Mouse (Mus musculus) heart, adult 2 months (tissue): ENCODE data around the gene Nop2. TPM values are rescaled to one million over a fixed set of nuclear protein-coding genes. Genes with fewer than 3 reads are reported as not detected.
A peak's percentile ranks its signal among the peaks of the same experiment; 100 is the strongest.

ENCODE experiments used
- DNase-seq, 2 experiments: peaks; one replicate each; pipeline ENCODE4 v3.0.0; 2021
- H3K27ac ChIP-seq: fragments of 200-600 bp; 2 replicates; pipeline ENCODE4 v1.8.1; 2022
- H3K27me3 ChIP-seq: fragments of 200-500 bp; 2 replicates; pipeline ENCODE4 v1.6.1; 2012; ENCODE audit warnings: mild to moderate bottlenecking, low read length, inconsistent platforms, mixed read lengths; ENCODE audit not compliant: control insufficient read depth, insufficient read depth
- H3K36me3 ChIP-seq: fragments of 200-500 bp; 2 replicates; pipeline ENCODE4 v1.6.1; 2012; ENCODE audit warnings: low read length, inconsistent platforms; ENCODE audit not compliant: control insufficient read depth, insufficient read depth
- H3K4me1 ChIP-seq: fragments of 200-500 bp; 2 replicates; pipeline ENCODE4 v1.6.1; 2011; ENCODE audit warnings: low read length; ENCODE audit not compliant: control insufficient read depth, insufficient read depth
- H3K4me3 ChIP-seq: fragments of 200-600 bp; 2 replicates; pipeline ENCODE4 v1.8.1; 2022
- H3K79me2 ChIP-seq: fragments of 200-500 bp; replicated peaks from 2 replicates; pipeline ENCODE4 v1.6.1; 2012; ENCODE audit warnings: mild to moderate bottlenecking, inconsistent platforms, low read length, moderate library complexity, mixed read lengths; ENCODE audit not compliant: control insufficient read depth, insufficient read depth
- H3K9ac ChIP-seq: fragments of 200-500 bp; 2 replicates; pipeline ENCODE4 v1.6.1; 2012; ENCODE audit warnings: low read depth, mild to moderate bottlenecking, control low read depth, inconsistent platforms, low read length, mixed read lengths
- CTCF ChIP-seq: fragments of 200-600 bp; IDR thresholded peaks from 2 replicates; pipeline ENCODE4 v1.8.1; 2022; ENCODE audit warnings: antibody characterized with exemption, mild to moderate bottlenecking, moderate library complexity
- EP300 ChIP-seq: fragments of 200-500 bp; IDR thresholded peaks from 2 replicates; pipeline ENCODE4 v1.6.1; 2011; ENCODE audit warnings: low read depth, low read length, control low read depth; ENCODE audit not compliant: insufficient read depth
- POLR2A ChIP-seq: fragments of 200-500 bp; IDR thresholded peaks from 2 replicates; pipeline ENCODE4 v1.6.1; 2011; ENCODE audit warnings: mild to moderate bottlenecking, low read depth, low read length, control low read depth; ENCODE audit not compliant: insufficient read depth
- WGBS: fragments of 180-500 bp; shearing (Covaris S2); methylation state at CpG from one replicate; pipeline ENCODE4 v1.1.7; 2018; 5-methylcytosine and 5-hydroxymethylcytosine counted together
- intact Hi-C: fragments of 180-260 bp; cut with DNase I; formaldehyde crosslinking; loops from one replicate; pipeline ENCODE4 v1.15.1; 2025
- polyA plus RNA-seq: library from polyadenylated mRNA; depleted of rRNA; stranded (reverse); fragments of >200 nt; gene quantifications from 2 replicates; pipeline ENCODE4 v1.2.3, GENCODE M21; 2012
- total RNA-seq, 2 experiments: library from RNA; stranded (reverse); gene quantifications; 2 replicates each; pipeline ENCODE4 v1.2.3; 2021

The Nop2 gene
- total and polyA plus RNA-seq, 3 experiments = 8.3 to 20.3 (median 18.9) TPM

GRCm38 (mm10) chr6:125142436-125142835, 10.7 kb downstream of the Nop2 start:
- H3K36me3 ChIP-seq = no peaks in the 10 kb centered on the region; the same call in 1 of the 2 replicates
- intact Hi-C loops = no loop called here

GRCm38 (mm10) chr6:125143128-125143527, 11.4 kb downstream of the Nop2 start:
- H3K79me2 ChIP-seq = peaks cover 2% of the 10 kb centered on the region
- intact Hi-C loops = no loop called here
- H3K27me3 ChIP-seq = no peaks in the 10 kb centered on the region
- H3K4me3 ChIP-seq = no peak overlapping the region
- 74% methylated on average over 3 of the region's 3 CpGs for WGBS
- TF ChIP-seq EP300 (no peak), POLR2A (no peak), CTCF (no peak)
- peaks cover 16% of the 10 kb centered on the region for H3K4me1 ChIP-seq
- no peak for DNase-seq
- H3K27ac ChIP-seq = no peak overlapping the region
- H3K36me3 ChIP-seq = no peaks in the 10 kb centered on the region; the same call in 1 of the 2 replicates
- H3K9ac ChIP-seq = no peak overlapping the region

More at GRCm38 (mm10) chr6:125142436-125142835, 10.7 kb downstream of the Nop2 start:
- DNase-seq = no peak
- Histone ChIP-seq H3K27me3 (no peaks in the 10 kb centered on the region), H3K4me1 (peaks cover 11% of the 10 kb centered on the region), H3K27ac (no peak overlapping the region), H3K4me3 (no peak overlapping the region), H3K9ac (no peak overlapping the region), H3K79me2 (peaks cover 2% of the 10 kb centered on the region)
- TF ChIP-seq EP300 = no peak
- 92% methylated on average over 8 of the region's 8 CpGs for WGBS

- intact Hi-C loops = no loop called here
- Histone ChIP-seq H3K36me3 (no peaks in the 10 kb centered on the region; the same call in 1 of the 2 replicates), H3K4me1 (peaks cover 22% of the 10 kb centered on the region), H3K4me3 (no peak overlapping the region), H3K27me3 (no peaks in the 10 kb centered on the region), H3K27ac (no peak overlapping the region), H3K79me2 (peaks cover 2% of the 10 kb centered on the region), H3K9ac (no peak overlapping the region)
- DNase-seq = no peak
- 85% methylated on average over 9 of the region's 9 CpGs for WGBS
- TF ChIP-seq POLR2A (no peak), CTCF (no peak), EP300 (no peak)
Observed at GRCm38 (mm10) chr6:125143904-125144303, 12.2 kb downstream of the Nop2 start.

- DNase-seq = peak; percentile 89 to 91
- peaks cover 31% of the 10 kb centered on the region for H3K4me1 ChIP-seq
- H3K4me3 ChIP-seq = peak within 1 kb of the TSS; percentile 95
- intact Hi-C loops = no loop called here
- H3K27ac ChIP-seq = peak within 1 kb of the TSS; percentile 90
- H3K27me3 ChIP-seq = no peaks in the 10 kb centered on the region
- WGBS = under 1% methylated on average over 16 of the region's 16 CpGs
- peaks cover 3% of the 10 kb centered on the region; the same call in 1 of the 2 replicates for H3K36me3 ChIP-seq
- TF ChIP-seq POLR2A (peak; percentile 95), CTCF (peak; percentile 79), EP300 (peak; percentile 55; the same call in 1 of the 2 replicates)
- H3K79me2 ChIP-seq = peaks cover 2% of the 10 kb centered on the region
- H3K9ac ChIP-seq = peak within 1 kb of the TSS; percentile 94
Observed at GRCm38 (mm10) chr6:125145001-125145400, 13.3 kb downstream of the Nop2 start, which contains the start of gene Iffo1. Gene Iffo1, plus strand, starts transcription at chr6:125145241.

GRCm38 (mm10) chr6:125145479-125145951, 13.8 kb downstream of the Nop2 start:
- H3K27ac ChIP-seq = peak overlapping the region; percentile 90
- intact Hi-C loops = no loop called here
- DNase-seq = peak in 1 of 2 experiments; percentile 55
- H3K4me1 ChIP-seq = peaks cover 32% of the 10 kb centered on the region
- TF ChIP-seq CTCF (no peak), EP300 (no peak), POLR2A (no peak)
- peaks cover 2% of the 10 kb centered on the region for H3K79me2 ChIP-seq
- no peaks in the 10 kb centered on the region for H3K27me3 ChIP-seq
- peak overlapping the region; percentile 94 for H3K9ac ChIP-seq
- peaks cover 3% of the 10 kb centered on the region; the same call in 1 of the 2 replicates for H3K36me3 ChIP-seq
- H3K4me3 ChIP-seq = peak overlapping the region; percentile 95
- WGBS = under 1% methylated on average over 35 of the region's 35 CpGs

- TF ChIP-seq EP300 (no peak), CTCF (no peak), POLR2A (no peak)
- peaks cover 3% of the 10 kb centered on the region; the same call in 1 of the 2 replicates for H3K36me3 ChIP-seq
- peaks cover 2% of the 10 kb centered on the region for H3K79me2 ChIP-seq
- H3K27me3 ChIP-seq = no peaks in the 10 kb centered on the region
- intact Hi-C loops = loop anchor here (2.0 kb wide), 1 partner anchor 15 kb away; no protein-coding TSS in a partner anchor
- peak overlapping the region; percentile 95 for H3K4me3 ChIP-seq
- peaks cover 32% of the 10 kb centered on the region for H3K4me1 ChIP-seq
- 21% methylated on average over 7 of the region's 7 CpGs for WGBS
- H3K9ac ChIP-seq = peak overlapping the region; percentile 23; the same call in 1 of the 2 replicates
- peak in 1 of 2 experiments; percentile 14 for DNase-seq
- H3K27ac ChIP-seq = peak overlapping the region; percentile 89
Observed at GRCm38 (mm10) chr6:125146148-125146547, 14.4 kb downstream of the Nop2 start.
